Mouse (Mus musculus) NIH3T3 (cell line): Measurements from ENCODE around the gene Ifrd1.

Source experiments
- DNase-seq: peaks from one replicate; pipeline ENCODE4 v3.0.0-alpha.2; 2012; ENCODE audit warnings: low read depth

The Ifrd1 gene

DNA sequence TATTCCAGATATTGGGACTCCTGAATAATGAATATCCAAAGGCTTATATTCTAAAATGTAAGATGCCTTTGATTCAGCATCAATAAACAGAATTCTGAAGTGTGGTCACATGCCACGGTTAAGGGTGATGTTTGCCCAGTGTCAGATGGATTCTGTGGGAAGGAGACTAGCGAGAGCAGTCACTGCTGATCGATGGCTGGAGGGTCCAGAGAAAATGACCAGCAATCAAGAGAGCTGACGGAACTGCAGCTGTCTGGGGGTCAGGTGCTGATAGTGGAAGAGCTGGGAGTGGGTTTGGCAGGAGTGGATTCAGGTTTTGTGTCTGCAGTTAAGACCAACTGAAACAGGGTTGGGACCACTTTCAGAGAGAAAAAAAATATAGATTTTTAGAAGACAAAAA lies 5.1 kb downstream of the Ifrd1 start:
- DNase-seq, result no peak

DNA sequence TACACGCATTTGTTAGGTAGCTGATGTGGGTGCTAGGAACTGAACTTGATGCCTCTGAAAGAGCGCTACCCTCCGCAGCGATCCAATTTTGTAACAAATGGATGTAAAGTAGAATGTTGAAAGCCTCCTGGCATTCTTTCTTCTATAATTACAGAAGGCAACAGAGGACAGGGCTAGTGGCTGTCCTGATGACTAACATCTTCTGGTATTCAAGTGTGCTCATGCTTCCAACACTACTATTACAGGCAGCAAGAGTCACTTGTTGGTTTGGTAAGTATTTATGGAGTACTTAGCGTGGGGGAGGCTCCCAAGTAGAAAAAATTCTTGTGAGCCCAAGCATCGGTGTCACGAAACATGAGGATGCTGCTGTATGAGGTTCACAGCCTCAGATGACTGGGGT lies 9.1 kb downstream of the Ifrd1 start:
- DNase-seq, result peak; percentile 45

DNA sequence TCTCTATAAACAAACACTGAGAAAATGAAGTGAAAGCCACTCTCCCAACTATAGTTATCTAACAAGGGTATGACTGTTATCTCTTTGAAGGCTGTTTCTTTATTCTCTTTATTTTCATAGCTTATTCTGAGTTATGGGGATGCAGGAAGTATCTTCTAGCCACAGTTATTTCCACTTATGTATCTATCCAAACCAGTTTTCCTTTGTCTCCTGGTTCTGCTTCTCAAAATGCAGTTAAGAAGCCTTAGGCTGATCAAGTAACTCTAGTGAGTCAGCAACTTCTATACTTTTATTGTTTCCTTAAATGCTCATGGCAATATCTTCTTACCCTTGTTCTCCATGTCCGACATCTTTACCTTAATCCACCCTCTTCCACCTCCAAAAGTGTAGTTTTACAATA lies 16.1 kb downstream of the Ifrd1 start:
- no peak for DNase-seq

DNA sequence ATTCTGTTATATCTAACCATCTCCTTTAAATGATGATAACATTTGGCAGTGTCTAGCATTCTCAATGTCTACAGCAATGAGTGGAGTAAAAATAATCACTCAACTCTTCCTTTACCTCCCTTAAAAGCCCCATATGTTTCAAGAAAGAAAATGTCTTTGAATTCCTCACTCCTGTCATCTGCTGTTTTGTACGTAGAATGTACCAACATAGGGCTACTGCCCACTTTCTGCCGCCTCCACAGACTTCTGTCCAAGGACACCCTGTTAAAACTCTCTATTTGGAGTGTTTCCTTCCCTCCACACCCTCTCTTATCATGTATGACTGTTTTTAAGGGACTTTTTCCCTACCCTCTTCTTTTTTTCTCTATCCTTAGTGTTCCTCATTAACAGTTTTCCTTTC lies 16.7 kb downstream of the Ifrd1 start:
- no peak for DNase-seq

DNA sequence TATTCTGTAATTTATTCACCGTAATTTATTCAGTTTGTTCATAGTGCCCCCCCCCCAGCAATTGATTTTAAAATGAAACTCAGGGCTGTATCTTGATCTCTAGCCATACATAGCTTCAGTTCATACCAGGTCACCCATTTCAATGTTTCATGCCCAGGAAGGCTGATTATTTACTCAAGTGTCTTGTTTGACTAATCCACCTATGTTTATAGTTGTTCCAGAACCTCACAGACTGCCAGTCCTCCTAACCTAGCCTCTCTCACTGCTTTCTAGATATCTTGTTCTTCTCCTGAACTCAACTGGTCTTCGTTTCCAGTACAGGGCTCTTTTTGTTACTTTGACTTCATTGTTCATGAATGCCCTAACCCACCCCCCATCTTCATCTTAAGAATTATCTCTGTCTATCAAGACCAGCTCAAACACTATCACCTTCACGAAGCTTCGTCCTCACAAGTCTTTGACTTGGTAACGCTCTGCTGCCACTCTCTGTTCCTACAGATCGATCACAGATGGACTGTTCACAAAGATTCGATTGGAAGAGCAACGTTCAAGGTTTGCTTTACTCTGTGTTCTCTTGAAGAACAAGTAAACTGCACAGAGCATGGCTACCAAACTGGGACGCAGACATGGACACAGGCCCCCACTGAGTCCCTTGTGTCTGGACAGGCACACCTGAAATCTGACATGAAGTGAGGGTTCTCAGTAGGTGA lies 24.0 kb downstream of the Ifrd1 start:
- DNase-seq, result no peak

DNA sequence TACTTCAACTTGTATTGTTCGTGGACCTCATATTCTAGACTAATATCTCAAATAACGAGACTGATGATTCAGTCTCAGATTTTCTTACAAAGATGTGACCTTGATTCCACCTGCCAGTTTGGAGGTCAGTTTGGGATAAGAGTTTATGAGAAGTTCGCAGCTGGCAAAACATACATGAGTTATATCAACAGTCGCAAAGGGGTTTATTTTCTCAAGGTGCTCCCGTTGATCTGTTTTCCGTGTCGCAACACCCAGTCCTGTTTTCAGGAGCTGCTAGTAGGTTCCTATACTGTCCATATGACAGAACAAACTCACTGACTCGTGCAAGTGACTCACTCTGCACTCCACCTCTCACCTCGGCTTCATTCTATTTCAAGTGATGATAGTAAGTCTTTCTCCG lies 24.6 kb downstream of the Ifrd1 start:
- no peak for DNase-seq

DNA sequence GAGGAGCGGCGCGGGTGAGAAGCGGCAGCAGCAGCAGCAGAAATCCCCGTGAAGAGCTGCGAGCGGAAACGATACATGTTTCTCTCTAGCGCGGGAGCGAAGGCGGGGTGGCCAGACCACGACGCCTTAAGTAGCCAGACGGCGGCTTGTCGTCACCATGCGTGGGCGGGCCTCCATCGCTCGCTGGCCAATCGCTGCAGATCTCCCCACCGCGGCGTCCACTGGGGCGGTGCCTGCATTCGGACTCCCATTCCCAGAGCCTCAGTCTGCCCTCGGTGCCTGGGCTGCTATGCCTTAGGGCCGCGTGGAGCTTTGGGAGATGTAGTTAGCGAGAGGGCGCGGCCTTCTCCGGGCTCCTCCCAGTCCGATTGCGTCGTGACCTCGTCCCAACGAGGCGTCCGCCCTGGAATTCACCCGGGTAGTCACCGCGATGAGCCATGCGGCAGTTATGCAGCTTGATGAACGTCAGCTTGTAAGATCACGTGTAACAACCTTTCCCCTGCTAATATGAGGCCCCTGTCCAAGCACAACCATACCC lies 25.2 kb downstream of the Ifrd1 start:
- peak; percentile 99 for DNase-seq

DNA sequence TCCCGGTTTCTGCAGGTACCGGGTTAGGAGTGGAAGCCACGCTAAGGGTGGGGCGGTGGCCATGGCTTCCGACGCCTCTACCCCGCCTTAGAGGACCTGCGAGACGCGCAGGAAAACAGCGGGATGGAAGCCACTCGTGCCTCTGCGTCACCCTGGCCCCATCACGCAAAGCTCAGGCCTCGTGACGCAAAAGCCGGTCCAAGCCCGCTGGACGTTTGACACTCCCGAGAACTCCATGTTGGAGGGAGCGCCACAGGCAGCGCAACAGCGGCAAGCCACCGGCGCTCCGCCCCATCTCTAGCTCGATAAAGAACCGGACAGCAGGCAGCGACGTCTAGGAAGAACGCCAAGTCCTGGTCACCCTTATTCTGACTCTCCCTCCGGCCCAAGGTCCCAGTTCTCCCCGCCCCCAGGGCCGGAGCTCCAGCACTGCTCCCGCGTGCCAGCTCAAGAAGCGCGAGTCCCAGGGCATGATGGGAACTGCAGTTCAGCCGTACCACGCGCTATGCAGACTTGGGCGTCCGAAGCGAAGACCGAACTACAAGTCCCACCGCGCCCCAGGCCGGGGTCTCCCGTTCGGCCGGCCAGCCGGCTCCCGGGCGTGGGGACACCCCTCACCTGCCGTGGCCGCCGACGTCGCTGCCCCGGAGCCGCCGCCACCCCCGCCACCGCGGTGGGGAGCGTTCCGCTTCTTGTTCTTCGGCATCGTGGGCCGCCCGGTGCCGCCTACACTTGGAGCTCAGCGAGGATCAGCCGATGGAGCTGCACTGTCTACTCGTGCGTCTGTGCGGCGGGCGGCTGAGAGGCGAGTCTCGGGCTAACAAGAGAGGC lies 25.8 kb downstream of the Ifrd1 start:
- DNase-seq, result peak; percentile 96

DNA sequence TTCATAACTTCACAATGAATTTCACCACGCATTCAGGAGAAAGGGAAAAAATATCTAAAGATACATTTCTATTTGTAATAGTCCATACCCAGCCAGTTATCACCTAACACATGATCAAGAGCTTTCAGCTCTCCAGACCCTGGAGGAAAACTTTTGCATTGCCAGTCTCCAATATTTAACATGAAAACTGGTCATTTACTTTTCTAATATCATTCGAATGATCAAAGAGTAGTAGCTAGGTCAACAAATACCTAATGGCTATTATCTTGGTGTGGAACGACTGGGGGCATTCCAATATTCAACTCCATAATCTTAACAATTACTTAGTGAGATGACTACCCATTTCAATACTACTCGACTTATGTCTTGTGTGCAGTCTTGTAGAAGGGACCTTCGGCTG lies 26.7 kb downstream of the Ifrd1 start:
- DNase-seq, result no peak

DNA sequence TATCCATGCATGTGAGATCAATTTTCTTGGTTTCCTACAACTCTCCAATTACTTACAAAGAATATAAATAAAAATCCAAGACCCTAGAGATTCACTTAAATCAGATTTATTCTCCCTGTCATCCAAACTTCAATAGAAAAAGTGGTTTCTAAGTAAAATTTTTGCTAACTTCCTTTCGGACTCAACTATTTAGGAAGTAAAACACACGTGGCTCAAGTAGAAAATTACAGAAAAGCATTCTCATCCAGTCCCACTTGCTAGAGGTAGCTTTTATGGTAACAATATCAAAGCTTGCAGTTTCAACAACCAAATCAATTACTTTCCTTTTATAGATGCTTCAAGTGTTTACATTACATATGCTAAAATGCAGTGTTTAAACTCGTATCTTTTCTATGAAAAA lies 27.4 kb downstream of the Ifrd1 start:
- no peak for DNase-seq

DNA sequence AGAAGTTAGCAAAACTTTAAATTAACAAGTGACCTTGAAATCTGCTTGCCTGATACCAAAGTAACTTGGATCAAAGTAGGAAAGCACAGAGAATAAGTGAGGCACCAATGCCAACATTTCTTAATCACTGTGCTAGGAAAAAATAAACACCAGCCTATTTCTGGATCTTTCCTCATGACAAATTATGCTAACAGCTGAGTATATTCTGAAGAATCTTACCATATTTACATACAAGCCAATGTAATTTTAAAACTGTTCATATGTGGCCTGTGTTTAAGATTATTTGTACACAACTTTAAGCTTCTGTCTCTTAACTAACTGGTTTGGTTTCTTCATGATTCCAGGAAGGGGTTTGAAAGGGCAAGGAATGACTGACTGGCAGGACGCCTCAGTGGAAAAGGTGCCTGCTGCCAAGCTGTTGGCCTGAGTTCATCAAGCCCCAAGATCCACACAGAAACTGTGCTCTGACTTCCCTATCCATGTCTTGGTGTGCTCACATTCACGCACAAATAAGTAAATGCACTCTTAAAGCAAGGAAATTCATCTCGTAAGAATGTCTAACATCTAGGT lies 28.2 kb downstream of the Ifrd1 start:
- DNase-seq, result peak; percentile 66

DNA sequence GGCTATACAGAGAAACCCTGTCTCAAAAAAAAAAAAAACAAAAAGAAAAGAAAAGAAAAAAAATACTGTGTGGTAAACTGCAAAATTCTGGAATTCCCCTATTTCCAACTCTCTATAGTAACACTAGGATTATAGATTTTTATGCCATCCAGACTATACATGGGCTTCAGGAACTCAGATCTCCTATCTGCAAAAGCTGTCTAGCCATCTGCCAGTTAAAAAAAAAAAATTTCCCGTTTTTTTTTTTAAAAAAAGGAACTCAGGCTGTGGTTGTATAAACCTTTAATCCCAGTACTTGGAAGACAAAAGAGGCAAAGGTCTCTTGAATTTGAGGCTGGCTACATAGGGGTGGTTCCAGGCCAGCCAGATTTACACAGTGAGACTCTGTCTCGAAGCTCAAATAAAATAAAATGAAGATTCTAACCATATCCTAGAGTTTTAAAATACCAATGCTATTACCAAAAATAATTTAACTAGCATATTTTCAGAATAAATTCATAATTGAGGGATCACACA lies 29.8 kb downstream of the Ifrd1 start:
- no peak for DNase-seq

DNA sequence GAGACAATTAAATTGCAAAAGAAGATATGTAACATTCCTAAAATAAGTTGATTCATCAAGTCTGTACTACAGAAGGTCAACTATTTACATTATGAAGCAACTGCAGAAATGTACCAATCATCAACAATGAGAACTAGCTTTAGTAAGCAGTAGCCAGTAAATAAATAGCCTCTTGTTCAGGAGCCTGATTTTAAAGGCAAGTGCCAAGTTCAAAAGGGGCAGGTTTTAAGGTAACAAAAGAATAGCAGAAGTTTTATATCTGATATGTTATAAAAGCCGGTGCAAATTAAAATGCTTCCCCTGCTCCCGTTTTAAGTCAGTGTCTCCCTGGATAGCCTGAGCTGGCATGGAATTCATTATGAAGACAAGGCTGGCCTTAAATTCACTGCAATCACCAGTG lies 30.5 kb downstream of the Ifrd1 start:
- DNase-seq, result no peak

DNA sequence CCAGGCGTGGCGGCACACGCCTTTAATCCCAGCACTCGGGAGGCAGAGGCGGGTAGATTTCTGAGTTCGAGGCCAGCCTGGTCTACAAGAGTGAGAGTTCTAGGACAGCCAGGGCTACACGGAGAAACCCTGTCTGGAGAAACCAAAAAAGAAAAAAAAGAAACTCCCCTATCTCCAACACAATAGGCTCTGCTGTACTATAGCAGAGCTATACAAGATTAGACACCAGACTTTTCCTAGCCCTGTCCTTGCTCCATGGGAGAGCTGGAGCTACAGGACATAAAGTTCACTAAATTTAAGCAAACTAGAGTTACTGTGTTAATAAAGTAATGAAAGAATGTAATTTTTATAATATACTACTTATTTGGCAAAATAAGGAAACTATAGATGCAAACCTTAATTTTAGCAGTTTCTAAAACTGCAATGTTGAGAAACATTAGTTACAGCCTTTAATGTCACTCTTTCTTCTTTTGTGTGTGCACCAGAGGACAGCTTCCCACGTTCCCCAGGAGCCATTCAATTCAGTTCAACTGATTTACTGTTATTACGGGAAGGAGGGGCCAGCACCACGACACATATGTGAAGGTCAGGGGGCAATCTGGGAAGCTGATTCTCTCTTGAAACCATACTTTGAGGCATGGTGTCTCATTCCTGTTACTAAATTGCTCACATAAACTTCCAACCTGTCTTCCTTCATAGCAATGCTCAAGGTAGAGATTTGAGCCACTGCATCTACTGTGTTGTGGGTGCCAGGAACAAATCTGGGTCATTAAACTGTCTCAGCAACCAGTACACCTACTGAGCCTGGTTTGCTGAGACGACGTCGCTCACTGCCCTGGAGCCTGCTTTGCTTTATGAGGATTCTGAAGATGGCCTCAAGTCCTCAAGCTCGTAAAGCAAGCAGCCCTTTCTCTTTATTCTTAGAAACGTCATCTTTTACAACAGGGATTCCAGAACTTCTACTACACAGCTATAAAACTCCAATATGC lies 33.1 kb downstream of the Ifrd1 start:
- DNase-seq, result no peak

DNA sequence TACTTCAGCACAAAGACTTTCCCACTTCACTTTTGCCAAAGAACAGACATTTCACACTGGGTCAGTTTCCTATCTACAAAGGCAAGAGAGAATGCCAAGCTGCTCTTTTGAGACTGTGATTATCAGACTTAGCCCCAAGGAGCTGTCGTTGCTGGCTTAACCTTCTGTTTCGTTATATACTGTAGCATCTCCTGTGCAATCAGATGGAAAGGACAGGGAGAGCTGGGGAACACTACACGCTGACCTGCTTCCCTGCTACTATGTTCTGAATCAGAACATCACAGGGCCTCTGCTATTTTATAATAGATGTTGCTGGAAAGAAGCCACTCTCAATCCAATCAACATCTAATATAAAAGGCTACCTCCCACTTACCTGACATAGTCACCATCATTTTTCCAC lies 39.3 kb downstream of the Ifrd1 start:
- DNase-seq, result no peak

DNA sequence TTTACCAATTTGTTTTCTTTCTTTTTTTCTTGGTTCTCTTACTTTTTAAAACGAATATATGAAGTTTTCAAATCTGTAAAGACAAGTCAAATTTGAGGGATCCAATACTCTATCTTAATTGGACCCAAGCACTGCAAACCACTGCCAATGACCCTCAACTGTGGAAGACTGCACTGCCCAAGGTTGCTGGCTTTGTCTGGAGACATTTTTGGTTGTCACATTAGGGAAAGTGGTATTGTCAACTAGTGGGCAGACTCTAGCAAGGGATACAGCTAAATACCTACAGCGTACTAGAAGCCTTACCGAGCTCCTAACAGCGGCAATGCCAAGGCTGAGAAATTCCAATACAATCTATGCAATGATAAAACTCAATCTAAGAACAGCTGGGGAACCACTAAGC lies 40.4 kb downstream of the Ifrd1 start:
- DNase-seq, result no peak

DNA sequence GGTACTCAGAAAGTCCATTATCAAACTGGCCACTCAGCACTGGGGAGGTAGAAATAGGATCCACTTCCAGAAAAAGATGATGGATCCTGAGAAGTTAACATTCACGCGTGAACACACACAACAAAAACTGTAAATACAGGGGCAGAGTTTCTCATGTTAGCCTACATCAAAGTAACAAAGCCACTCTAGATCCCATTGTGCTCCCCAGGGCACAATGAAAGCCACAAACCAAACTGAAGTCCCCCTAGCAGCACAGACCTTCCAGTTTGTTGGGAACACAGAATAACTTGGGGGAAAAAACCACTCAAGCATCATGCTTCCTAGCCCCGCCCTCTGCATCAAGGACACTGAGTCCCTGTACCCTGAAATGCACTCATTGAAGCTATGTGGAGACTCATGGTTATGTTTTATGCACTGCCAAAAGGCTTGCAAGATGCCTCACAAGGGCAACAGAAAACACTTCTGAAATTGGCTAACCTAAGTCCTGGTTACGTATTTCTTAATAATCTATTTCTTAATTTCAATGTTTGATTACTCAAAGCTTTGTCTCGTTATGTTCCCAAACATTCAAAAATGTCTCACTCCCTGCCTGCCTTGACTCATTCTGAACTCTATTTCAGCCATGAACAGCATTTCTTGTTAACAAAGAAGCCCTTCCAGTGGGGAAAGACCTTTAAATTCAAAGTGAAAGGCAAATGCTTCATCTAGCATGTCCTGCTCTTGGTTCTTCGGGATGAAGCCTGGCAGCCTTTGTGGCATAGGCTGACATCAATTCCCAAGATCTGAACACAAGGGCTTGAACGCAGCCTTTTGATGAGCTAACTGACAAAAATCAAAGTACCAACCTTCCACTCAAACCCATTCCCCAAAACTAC lies 45.9 kb downstream of the Ifrd1 start:
- no peak for DNase-seq

DNA sequence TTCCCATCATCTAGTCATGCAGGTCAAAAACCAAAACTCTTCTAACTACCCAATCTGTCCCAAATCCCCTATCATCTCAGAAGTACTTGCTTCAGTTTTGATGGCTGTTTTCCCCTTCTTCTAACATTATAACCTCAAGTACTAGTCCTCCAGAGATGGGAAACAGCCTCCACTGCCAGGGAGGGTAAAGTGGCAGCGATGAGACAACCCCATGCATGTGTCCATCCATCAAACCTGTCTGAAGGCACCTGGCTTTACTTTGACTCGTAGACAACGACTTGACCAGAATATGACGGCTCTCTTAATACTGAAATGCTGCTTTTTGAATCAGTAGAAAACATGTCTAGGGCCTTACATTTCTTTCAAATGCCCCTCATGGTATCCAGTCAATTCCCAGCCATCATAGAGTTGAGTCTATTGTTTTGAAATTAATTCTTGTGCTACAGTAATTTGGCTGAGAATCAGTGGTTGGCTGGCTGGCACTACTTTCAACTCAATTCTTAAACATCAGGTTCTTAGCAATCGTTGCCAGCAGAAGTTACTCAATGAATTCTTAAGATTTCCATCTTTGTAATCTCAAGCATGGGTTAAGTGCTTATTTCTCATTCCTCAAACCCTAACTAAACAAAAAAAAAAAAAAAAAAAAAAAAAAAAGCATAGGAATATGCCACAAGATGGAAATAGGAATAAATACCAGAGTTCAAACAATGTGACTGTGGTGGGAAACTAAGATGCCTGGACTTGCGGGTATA lies 47.6 kb downstream of the Ifrd1 start:
- no peak for DNase-seq

DNA sequence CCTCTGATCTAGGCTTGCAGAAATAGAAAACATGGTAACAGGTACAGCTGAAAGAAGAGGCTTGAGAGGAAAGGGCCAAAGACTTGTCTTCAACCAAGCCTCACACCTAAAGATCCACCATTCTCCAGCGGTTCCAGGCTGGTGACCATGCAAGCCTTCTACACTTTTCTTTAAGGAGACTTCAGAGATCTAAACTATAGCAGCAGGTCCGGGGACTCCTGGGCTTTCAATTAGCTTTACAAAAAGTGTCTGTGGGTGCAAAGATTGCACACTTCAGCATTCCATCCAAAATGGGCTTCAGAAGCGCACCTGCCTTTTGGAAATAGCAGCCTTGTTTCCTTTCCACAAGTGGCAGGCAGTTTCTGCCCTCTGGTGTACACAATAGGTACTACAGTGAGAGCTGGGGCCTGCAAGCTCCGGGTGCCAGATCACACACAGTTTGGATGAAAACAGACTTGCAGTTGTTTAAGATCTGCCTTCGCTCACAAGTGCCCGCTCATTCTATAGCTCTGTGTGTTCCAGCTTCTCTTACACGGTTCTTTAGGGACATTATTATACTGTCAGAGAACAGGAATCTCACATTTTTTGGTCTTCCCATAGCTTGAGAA lies 48.4 kb downstream of the Ifrd1 start:
- DNase-seq, result peak; percentile 75
